Mouse (Mus musculus) midbrain, embryonic 13.5 days (tissue): ENCODE measurements around the gene Aicda. TPM values are rescaled to one million over a fixed set of nuclear protein-coding genes. Genes with fewer than 3 reads are reported as not detected.

ENCODE experiments used
- ATAC-seq: fragments of 200-750 bp; cut with Nextera tagmentation; 2 replicates; pipeline ENCODE4 v1.8.0; 2017; ENCODE audit warnings: mild to moderate bottlenecking, moderate TSS enrichment, moderate library complexity
- H3K27ac ChIP-seq: fragments of 300-500 bp; sonication (generic); 2 replicates; pipeline ENCODE4 v1.5.1; 2015; ENCODE audit warnings: inconsistent platforms, mild to moderate bottlenecking, moderate library complexity
- H3K27me3 ChIP-seq: fragments of 300-500 bp; sonication (generic); 2 replicates; pipeline ENCODE4 v1.6.1; 2015; ENCODE audit warnings: mild to moderate bottlenecking, inconsistent platforms
- H3K36me3 ChIP-seq: fragments of 300-500 bp; sonication (generic); 2 replicates; pipeline ENCODE4 v1.6.1; 2015; ENCODE audit warnings: mild to moderate bottlenecking, inconsistent platforms
- H3K4me1 ChIP-seq: fragments of 300-500 bp; sonication (generic); replicated peaks from 2 replicates; pipeline ENCODE4 v1.6.1; 2015; ENCODE audit warnings: inconsistent platforms
- H3K4me2 ChIP-seq: fragments of 300-500 bp; sonication (generic); replicated peaks from 2 replicates; pipeline ENCODE4 v1.6.1; 2015; ENCODE audit warnings: moderate library complexity, mild to moderate bottlenecking, inconsistent platforms
- H3K4me3 ChIP-seq: fragments of 300-500 bp; sonication (generic); replicated peaks from 2 replicates; pipeline ENCODE4 v1.5.1; 2015; ENCODE audit warnings: mild to moderate bottlenecking, inconsistent platforms
- H3K9ac ChIP-seq: fragments of 300-500 bp; sonication (generic); replicated peaks from 2 replicates; pipeline ENCODE4 v1.6.1; 2015; ENCODE audit warnings: mild to moderate bottlenecking, inconsistent platforms
- H3K9me3 ChIP-seq: fragments of 300-500 bp; sonication (generic); 2 replicates; pipeline ENCODE4 v1.6.1; 2016; ENCODE audit warnings: mild to moderate bottlenecking, inconsistent platforms
- WGBS: fragments of 180-500 bp; shearing (Covaris S2); methylation state at CpG from one replicate; pipeline ENCODE4 v1.1.7; 2015; 5-methylcytosine and 5-hydroxymethylcytosine counted together
- polyA plus RNA-seq: library from polyadenylated mRNA; unstranded; fragments of >200 nt; fragmentation: Nextera tagmentation; extraction: Ambion mirVana; gene quantifications from 2 replicates; pipeline ENCODE4 v1.2.1, GENCODE M21; 2015

Gene Aicda
- polyA plus RNA-seq, 1 experiment from 2014 or later, result 0.47 TPM

DNA sequence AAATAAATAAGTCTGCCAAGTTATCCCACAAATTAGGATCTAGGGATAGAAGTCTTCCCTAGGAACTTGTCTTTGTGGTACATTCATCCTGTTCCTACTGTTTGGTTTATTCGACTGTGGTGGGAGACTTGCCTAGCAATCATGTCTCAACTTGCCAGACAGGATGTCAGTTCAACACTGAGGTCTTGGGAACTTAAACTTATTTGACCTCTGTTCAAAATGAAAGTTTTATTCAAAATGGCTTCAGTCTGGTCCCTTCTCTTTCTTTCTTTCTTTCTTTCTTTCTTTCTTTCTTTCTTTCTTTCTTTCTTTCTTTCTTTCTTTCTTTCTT, 49.4 kb downstream of the Aicda start:
- Histone ChIP-seq H3K36me3 (no peaks in the 10 kb centered on the region), H3K4me2 (peak overlapping the region; percentile 62), H3K27me3 (no peaks in the 10 kb centered on the region), H3K9me3 (no peaks in the 10 kb centered on the region), H3K4me1 (peaks cover 5% of the 10 kb centered on the region; the same call in 1 of the 2 replicates), H3K4me3 (no peak overlapping the region), H3K27ac (no peak overlapping the region), H3K9ac (0 out of 2 replicates have a peak overlapping the region, but pooled peaks have one; percentile 55)
- 61% methylated on average over 1 of the region's 1 CpGs for WGBS
- ATAC-seq, result no peak

DNA sequence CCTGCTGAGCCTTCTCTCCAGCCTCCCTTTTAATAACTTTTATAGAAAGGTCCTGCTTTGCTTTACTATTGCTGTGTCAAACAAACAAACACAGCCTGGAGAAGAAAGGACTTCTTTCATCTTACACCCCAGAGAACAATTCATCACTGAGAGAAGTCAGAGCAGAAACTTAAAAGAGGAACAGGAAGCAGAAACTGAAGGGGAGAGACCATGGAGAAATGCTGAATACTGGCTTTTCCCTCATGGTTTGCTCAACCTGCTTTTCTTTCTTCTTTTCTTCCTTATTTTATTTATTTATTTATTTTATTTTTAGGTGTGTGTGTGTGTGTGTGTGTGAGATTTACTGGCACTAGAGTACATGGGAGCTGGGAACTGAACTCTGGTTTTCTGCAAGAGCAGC, 50.7 kb downstream of the Aicda start:
- no peak overlapping the region for H3K4me2 ChIP-seq
- peaks cover 5% of the 10 kb centered on the region; the same call in 1 of the 2 replicates for H3K4me1 ChIP-seq
- no peak overlapping the region for H3K27ac ChIP-seq
- no peak overlapping the region for H3K4me3 ChIP-seq
- no peaks in the 10 kb centered on the region for H3K27me3 ChIP-seq
- no peaks in the 10 kb centered on the region for H3K9me3 ChIP-seq
- no peaks in the 10 kb centered on the region for H3K36me3 ChIP-seq
- ATAC-seq, result no peak
- no peak overlapping the region for H3K9ac ChIP-seq

DNA sequence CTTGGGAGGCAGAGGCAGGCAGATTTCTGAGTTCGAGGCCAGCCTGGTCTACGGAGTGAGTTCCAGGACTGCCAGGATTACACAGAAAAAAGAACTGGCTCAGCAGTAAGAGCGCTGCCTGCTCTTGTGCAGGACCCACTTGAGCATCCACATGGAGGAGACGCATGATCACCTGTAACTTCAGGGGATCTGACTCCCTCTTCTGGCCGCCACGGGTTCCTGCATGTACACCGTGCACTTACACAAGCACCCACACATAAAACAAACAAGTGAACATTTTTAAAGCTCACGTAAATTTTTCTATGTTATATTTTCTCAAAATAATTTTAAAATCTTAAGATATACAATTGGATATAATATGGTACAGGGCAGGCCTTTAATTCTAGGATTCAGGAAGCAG, 51.9 kb downstream of the Aicda start:
- Histone ChIP-seq H3K9ac (no peak overlapping the region), H3K4me2 (no peak overlapping the region), H3K4me1 (peaks cover 5% of the 10 kb centered on the region; the same call in 1 of the 2 replicates), H3K4me3 (no peak overlapping the region), H3K27ac (no peak overlapping the region), H3K9me3 (no peaks in the 10 kb centered on the region), H3K27me3 (no peaks in the 10 kb centered on the region), H3K36me3 (no peaks in the 10 kb centered on the region)
- no peak for ATAC-seq
- 94% methylated on average over 8 of the region's 8 CpGs for WGBS

DNA sequence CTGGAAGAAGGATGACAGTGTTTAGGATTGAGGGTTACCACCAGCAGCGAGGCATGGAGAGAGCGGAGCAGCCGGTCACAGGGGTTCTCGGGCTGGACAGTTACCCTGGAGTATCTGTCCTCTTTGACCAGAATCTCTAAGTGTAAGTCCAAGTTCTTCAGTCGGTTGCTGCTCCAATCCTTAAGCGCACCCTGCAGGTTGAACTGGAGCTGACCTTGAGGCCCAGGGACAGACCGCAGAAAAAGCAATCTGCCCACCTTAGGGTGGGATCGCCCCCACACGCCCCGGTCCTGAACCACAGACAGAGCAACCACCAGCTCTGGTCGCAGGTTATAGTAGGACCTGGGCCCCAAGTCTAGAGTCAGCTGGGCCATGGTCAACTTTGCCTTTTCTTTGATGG, 53.1 kb downstream of the Aicda start:
- no peaks in the 10 kb centered on the region for H3K36me3 ChIP-seq
- H3K4me2 ChIP-seq, result no peak overlapping the region
- H3K9ac ChIP-seq, result no peak overlapping the region
- no peak for ATAC-seq
- WGBS, result 96% methylated on average over 11 of the region's 11 CpGs
- no peak overlapping the region for H3K4me3 ChIP-seq
- no peaks in the 10 kb centered on the region for H3K27me3 ChIP-seq
- H3K4me1 ChIP-seq, result peaks cover 5% of the 10 kb centered on the region; the same call in 1 of the 2 replicates
- H3K27ac ChIP-seq, result no peak overlapping the region
- H3K9me3 ChIP-seq, result no peaks in the 10 kb centered on the region

GRCm38 (mm10) chr6:122607700-122608099, 54.1 kb downstream of the Aicda start:
- WGBS, result 95% methylated on average over 12 of the region's 12 CpGs
- no peak overlapping the region for H3K4me2 ChIP-seq
- H3K36me3 ChIP-seq, result no peaks in the 10 kb centered on the region
- H3K9ac ChIP-seq, result no peak overlapping the region
- peaks cover under 1% of the 10 kb centered on the region; the same call in 1 of the 2 replicates for H3K4me1 ChIP-seq
- H3K4me3 ChIP-seq, result no peak overlapping the region
- ATAC-seq, result no peak
- H3K9me3 ChIP-seq, result no peaks in the 10 kb centered on the region
- H3K27ac ChIP-seq, result no peak overlapping the region
- H3K27me3 ChIP-seq, result no peaks in the 10 kb centered on the region

GRCm38 (mm10) chr6:122608434-122609376, 55.1 kb downstream of the Aicda start:
- Histone ChIP-seq H3K36me3 (no peaks in the 10 kb centered on the region), H3K27me3 (no peaks in the 10 kb centered on the region), H3K9me3 (no peaks in the 10 kb centered on the region), H3K4me1 (no peaks in the 10 kb centered on the region), H3K27ac (no peak overlapping the region), H3K4me2 (no peak overlapping the region), H3K9ac (no peak overlapping the region), H3K4me3 (no peak overlapping the region)
- WGBS, result 77% methylated on average over 10 of the region's 10 CpGs
- ATAC-seq, result no peak

DNA sequence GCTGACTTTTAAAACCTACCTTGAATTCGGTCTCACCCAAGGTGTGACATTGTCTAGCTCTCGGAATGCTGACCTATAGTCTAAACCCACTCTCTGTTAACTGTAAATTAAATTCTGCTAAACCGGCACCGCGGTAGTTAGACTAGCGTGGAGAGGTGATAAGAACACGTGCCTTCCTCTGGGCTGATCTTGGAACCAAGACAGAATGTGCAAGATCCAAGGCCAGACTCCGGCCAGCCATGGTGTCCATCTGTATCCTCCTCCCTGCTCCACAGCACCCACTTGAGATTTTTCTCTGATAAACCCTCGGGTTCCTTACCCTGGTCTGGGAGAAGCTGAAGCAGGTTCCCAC, 55.8 kb downstream of the Aicda start:
- Histone ChIP-seq H3K4me1 (no peaks in the 10 kb centered on the region), H3K4me2 (no peak overlapping the region), H3K27ac (no peak overlapping the region), H3K9me3 (no peaks in the 10 kb centered on the region), H3K9ac (no peak overlapping the region), H3K4me3 (no peak overlapping the region), H3K27me3 (no peaks in the 10 kb centered on the region), H3K36me3 (no peaks in the 10 kb centered on the region)
- ATAC-seq, result no peak
- WGBS, result 86% methylated on average over 9 of the region's 9 CpGs

- Histone ChIP-seq H3K27me3 (no peaks in the 10 kb centered on the region), H3K9ac (no peak within 1 kb of the TSS), H3K9me3 (no peaks in the 10 kb centered on the region)
Measured at GRCm38 (mm10) chr6:122609771-122610170, 56.2 kb downstream of the Aicda start, which contains the start of gene Gdf3. Gene Gdf3 (minus strand): TSS chr6:122610087.

GRCm38 (mm10) chr6:122612426-122612825, 58.8 kb downstream of the Aicda start:
- H3K4me1 ChIP-seq, result no peaks in the 10 kb centered on the region
- H3K9ac ChIP-seq, result no peak overlapping the region
- H3K27ac ChIP-seq, result no peak overlapping the region
- no peak overlapping the region for H3K4me3 ChIP-seq
- 83% methylated on average over 4 of the region's 4 CpGs for WGBS
- no peak for ATAC-seq
- no peaks in the 10 kb centered on the region for H3K27me3 ChIP-seq
- H3K36me3 ChIP-seq, result no peaks in the 10 kb centered on the region
- H3K9me3 ChIP-seq, result no peaks in the 10 kb centered on the region
- H3K4me2 ChIP-seq, result no peak overlapping the region

More at GRCm38 (mm10) chr6:122609771-122610170, 56.2 kb downstream of the Aicda start, which contains the start of gene Gdf3:
- 67% methylated on average over 14 of the region's 14 CpGs for WGBS
- H3K4me3 ChIP-seq, result no peak within 1 kb of the TSS
- no peak within 1 kb of the TSS for H3K27ac ChIP-seq
- no peak within 1 kb of the TSS for H3K4me2 ChIP-seq
- no peaks in the 10 kb centered on the region for H3K4me1 ChIP-seq
- no peak for ATAC-seq
- H3K36me3 ChIP-seq, result no peaks in the 10 kb centered on the region

Other genes with a start within 250 kb of the Aicda start
- gene M6pr, start 245.1 kb upstream of the Aicda start, polyA plus RNA-seq, result 61.6 and 64.2 TPM in 2 replicates
- 37.7 and 39.0 TPM in 2 replicates for gene Phc1, start 213.2 kb upstream of the Aicda start, polyA plus RNA-seq
- 98.2 and 104 TPM in 2 replicates for gene Rimklb, start 55.0 kb upstream of the Aicda start, polyA plus RNA-seq
- 1.7 and 1.8 TPM in 2 replicates for gene Mfap5, start 48.0 kb upstream of the Aicda start, polyA plus RNA-seq
- 1.9 and 2.9 TPM in 2 replicates for gene Apobec1, start 48.6 kb downstream of the Aicda start, polyA plus RNA-seq
- gene Gdf3, start 56.3 kb downstream of the Aicda start, polyA plus RNA-seq, result 0.12 TPM in 1 of 2 replicates, not detected in the other
- not detected in 2 replicates for gene Dppa3, start 72.6 kb downstream of the Aicda start, polyA plus RNA-seq
- 0.09 and 0.28 TPM in 2 replicates for gene Nanog, start 153.7 kb downstream of the Aicda start, polyA plus RNA-seq
- 15.9 TPM in 2 replicates for gene Slc2a3, start 247.8 kb downstream of the Aicda start, polyA plus RNA-seq